Mouse (Mus musculus): ENCODE data around the gene Vasn. TPM values are rescaled to one million over a fixed set of nuclear protein-coding genes. Genes with fewer than 3 reads are reported as not detected.
A peak's percentile ranks its signal among the peaks of the same experiment; 100 is the strongest.

Vasn gene
- polyA plus RNA-seq, 1 experiment from 2014 or later, result 4.6 TPM

- 48% methylated on average over 7 of the region's 7 CpGs for WGBS
- H3K4me1 ChIP-seq (replicated peaks), result no peaks in the 10 kb centered on the region
Observed at GRCm38 (mm10) chr16:4632050-4632449, 7.7 kb upstream of the Vasn start.

GRCm38 (mm10) chr16:4633661-4634060 lies 6.1 kb upstream of the Vasn start:
- no peak overlapping the region for H3K27ac ChIP-seq
- no peaks in the 10 kb centered on the region for H3K4me1 ChIP-seq (replicated peaks)
- H3K9me3 ChIP-seq, result no peaks in the 10 kb centered on the region
- WGBS, result 94% methylated on average over 3 of the region's 3 CpGs
- no peak overlapping the region for H3K4me3 ChIP-seq (replicated peaks)
- no peaks in the 10 kb centered on the region for H3K27me3 ChIP-seq
- no peak overlapping the region for H3K9ac ChIP-seq (replicated peaks)
- peaks cover 30% of the 10 kb centered on the region for H3K36me3 ChIP-seq
- H3K4me2 ChIP-seq (replicated peaks), result no peak overlapping the region
- ATAC-seq, result no peak

More at GRCm38 (mm10) chr16:4632050-4632449, 7.7 kb upstream of the Vasn start:
- no peak overlapping the region for H3K9ac ChIP-seq (replicated peaks)
- no peak overlapping the region for H3K27ac ChIP-seq
- no peak overlapping the region for H3K4me3 ChIP-seq (replicated peaks)
- peak; percentile 35; the same call in 1 of the 2 replicates for ATAC-seq
- no peaks in the 10 kb centered on the region for H3K9me3 ChIP-seq
- H3K27me3 ChIP-seq, result no peaks in the 10 kb centered on the region
- peaks cover 45% of the 10 kb centered on the region for H3K36me3 ChIP-seq
- H3K4me2 ChIP-seq (replicated peaks), result no peak overlapping the region

GRCm38 (mm10) chr16:4634681-4635080 lies 5.1 kb upstream of the Vasn start:
- Histone ChIP-seq H3K4me2 (replicated peaks) (no peak overlapping the region), H3K27me3 (no peaks in the 10 kb centered on the region), H3K9me3 (no peaks in the 10 kb centered on the region), H3K27ac (no peak overlapping the region), H3K4me3 (replicated peaks) (no peak overlapping the region), H3K9ac (replicated peaks) (no peak overlapping the region), H3K4me1 (replicated peaks) (peaks cover 4% of the 10 kb centered on the region), H3K36me3 (peaks cover 24% of the 10 kb centered on the region)
- ATAC-seq, result no peak
- 82% methylated on average over 9 of the region's 9 CpGs for WGBS

- no peak for ATAC-seq
- Histone ChIP-seq H3K4me2 (replicated peaks) (no peak overlapping the region), H3K9me3 (no peaks in the 10 kb centered on the region), H3K27me3 (no peaks in the 10 kb centered on the region), H3K4me3 (replicated peaks) (no peak overlapping the region), H3K27ac (no peak overlapping the region), H3K36me3 (peaks cover 24% of the 10 kb centered on the region), H3K9ac (replicated peaks) (no peak overlapping the region), H3K4me1 (replicated peaks) (peaks cover 14% of the 10 kb centered on the region)
- 79% methylated on average over 4 of the region's 4 CpGs for WGBS
Observed at GRCm38 (mm10) chr16:4635760-4636159, 4.0 kb upstream of the Vasn start.

GRCm38 (mm10) chr16:4638891-4639390 lies 800 bp upstream of the Vasn start:
- Histone ChIP-seq H3K9me3 (no peaks in the 10 kb centered on the region), H3K9ac (replicated peaks) (no peak overlapping the region), H3K27me3 (peaks cover 3% of the 10 kb centered on the region; the same call in 1 of the 2 replicates), H3K36me3 (peaks cover 5% of the 10 kb centered on the region), H3K4me1 (replicated peaks) (peaks cover 42% of the 10 kb centered on the region), H3K27ac (no peak overlapping the region), H3K4me3 (replicated peaks) (no peak overlapping the region), H3K4me2 (replicated peaks) (no peak overlapping the region)
- no peak for ATAC-seq
- 94% methylated on average over 3 of the region's 3 CpGs for WGBS

- ATAC-seq, result no peak; the same call in 1 of the 2 replicates
- peaks cover 3% of the 10 kb centered on the region; the same call in 1 of the 2 replicates for H3K27me3 ChIP-seq
- no peaks in the 10 kb centered on the region for H3K9me3 ChIP-seq
- peak overlapping the region; percentile 61 for H3K9ac ChIP-seq (replicated peaks)
- WGBS, result 10% methylated on average over 17 of the region's 17 CpGs
- peak overlapping the region; percentile 20; the same call in 1 of the 2 replicates for H3K27ac ChIP-seq
- H3K4me3 ChIP-seq (replicated peaks), result peak overlapping the region; percentile 48
- peaks cover 5% of the 10 kb centered on the region; the same call in 1 of the 2 replicates for H3K36me3 ChIP-seq
- peaks cover 50% of the 10 kb centered on the region for H3K4me1 ChIP-seq (replicated peaks)
- H3K4me2 ChIP-seq (replicated peaks), result peak overlapping the region; percentile 75
Observed at GRCm38 (mm10) chr16:4640267-4641005, 695 bp downstream of the Vasn start.

GRCm38 (mm10) chr16:4641119-4641838 lies 1.5 kb downstream of the Vasn start:
- ATAC-seq, result no peak
- Histone ChIP-seq H3K36me3 (peaks cover 5% of the 10 kb centered on the region; the same call in 1 of the 2 replicates), H3K27ac (0 out of 2 replicates have a peak overlapping the region, but pooled peaks have one; percentile 19), H3K4me3 (replicated peaks) (peak overlapping the region; percentile 48; the same call in 1 of the 2 replicates), H3K9me3 (no peaks in the 10 kb centered on the region), H3K9ac (replicated peaks) (no peak overlapping the region), H3K4me2 (replicated peaks) (peak overlapping the region; percentile 75), H3K27me3 (peaks cover 3% of the 10 kb centered on the region; the same call in 1 of the 2 replicates), H3K4me1 (replicated peaks) (peaks cover 50% of the 10 kb centered on the region)
- WGBS, result 63% methylated on average over 3 of the region's 3 CpGs

GRCm38 (mm10) chr16:4642190-4642589 lies 2.4 kb downstream of the Vasn start:
- Histone ChIP-seq H3K27me3 (peaks cover 3% of the 10 kb centered on the region; the same call in 1 of the 2 replicates), H3K9ac (replicated peaks) (no peak overlapping the region), H3K9me3 (no peaks in the 10 kb centered on the region), H3K27ac (no peak overlapping the region), H3K4me2 (replicated peaks) (peak overlapping the region; percentile 16; the same call in 1 of the 2 replicates), H3K4me3 (replicated peaks) (no peak overlapping the region), H3K36me3 (peaks cover 5% of the 10 kb centered on the region; the same call in 1 of the 2 replicates), H3K4me1 (replicated peaks) (peaks cover 50% of the 10 kb centered on the region)
- ATAC-seq, result no peak
- 33% methylated on average over 13 of the region's 13 CpGs for WGBS

GRCm38 (mm10) chr16:4642937-4643336 lies 3.2 kb downstream of the Vasn start:
- peaks cover 3% of the 10 kb centered on the region; the same call in 1 of the 2 replicates for H3K27me3 ChIP-seq
- H3K27ac ChIP-seq, result no peak overlapping the region
- H3K9me3 ChIP-seq, result no peaks in the 10 kb centered on the region
- H3K36me3 ChIP-seq, result peaks cover 5% of the 10 kb centered on the region; the same call in 1 of the 2 replicates
- ATAC-seq, result no peak
- H3K4me2 ChIP-seq (replicated peaks), result peak overlapping the region; percentile 16; the same call in 1 of the 2 replicates
- no peak overlapping the region for H3K4me3 ChIP-seq (replicated peaks)
- H3K9ac ChIP-seq (replicated peaks), result no peak overlapping the region
- H3K4me1 ChIP-seq (replicated peaks), result peaks cover 50% of the 10 kb centered on the region
- 94% methylated on average over 6 of the region's 6 CpGs for WGBS

- Histone ChIP-seq H3K4me1 (replicated peaks) (peaks cover 50% of the 10 kb centered on the region), H3K27ac (no peak overlapping the region), H3K27me3 (peaks cover 3% of the 10 kb centered on the region; the same call in 1 of the 2 replicates), H3K9me3 (no peaks in the 10 kb centered on the region), H3K36me3 (peaks cover 11% of the 10 kb centered on the region; the same call in 1 of the 2 replicates), H3K4me2 (replicated peaks) (no peak overlapping the region), H3K9ac (replicated peaks) (no peak overlapping the region), H3K4me3 (replicated peaks) (no peak overlapping the region)
- 74% methylated on average over 11 of the region's 11 CpGs for WGBS
- ATAC-seq, result peak; percentile 37
Observed at GRCm38 (mm10) chr16:4643670-4644419, 4.1 kb downstream of the Vasn start.

GRCm38 (mm10) chr16:4645867-4646266 lies 6.1 kb downstream of the Vasn start:
- Histone ChIP-seq H3K27me3 (peaks cover 3% of the 10 kb centered on the region; the same call in 1 of the 2 replicates), H3K4me2 (replicated peaks) (no peak overlapping the region), H3K36me3 (peaks cover 26% of the 10 kb centered on the region), H3K4me1 (replicated peaks) (peaks cover 34% of the 10 kb centered on the region), H3K9ac (replicated peaks) (no peak overlapping the region), H3K9me3 (no peaks in the 10 kb centered on the region), H3K4me3 (replicated peaks) (no peak overlapping the region), H3K27ac (no peak overlapping the region)
- WGBS, result 86% methylated on average over 4 of the region's 4 CpGs
- no peak for ATAC-seq

Measured in midbrain, embryonic 13.5 days (tissue).